Mouse (Mus musculus) gastrocnemius, postnatal 25 days (tissue): ENCODE data around the gene Gsdme. TPM values are rescaled to one million over a fixed set of nuclear protein-coding genes. Genes with fewer than 3 reads are reported as not detected.

Experiments used
- DNase-seq: peaks from one replicate; pipeline ENCODE4 v3.0.0; 2022
- total RNA-seq, 2 experiments: library from RNA; stranded (reverse); gene quantifications; 1 replicate in 1 of 2; 2 replicates in 1 of 2; pipeline ENCODE4 v1.2.3; 2021

Gene Gsdme
- total RNA-seq, 2 experiments from 2014 or later = 0.49 to 1.7 TPM

DNA sequence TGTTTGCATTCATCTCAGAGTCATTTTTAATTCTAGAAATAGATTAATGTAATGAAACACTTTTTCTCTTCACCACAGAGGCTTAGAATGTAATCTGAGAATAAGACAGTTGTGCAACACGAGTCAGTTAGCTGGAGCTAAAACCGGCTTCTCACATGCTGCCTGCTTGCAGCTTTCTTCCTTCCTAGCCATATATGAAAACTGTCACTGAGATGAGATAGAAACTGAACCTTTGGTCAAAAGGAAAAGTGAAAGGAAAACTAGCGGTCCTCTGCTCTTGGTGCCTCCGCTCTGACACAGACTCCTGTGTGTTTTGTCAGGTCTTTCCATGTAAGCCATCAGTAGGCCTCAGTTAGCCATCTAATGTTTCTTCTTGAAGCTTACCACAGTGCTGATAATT lies 75.7 kb downstream of the Gsdme start:
- DNase-seq = no peak

DNA sequence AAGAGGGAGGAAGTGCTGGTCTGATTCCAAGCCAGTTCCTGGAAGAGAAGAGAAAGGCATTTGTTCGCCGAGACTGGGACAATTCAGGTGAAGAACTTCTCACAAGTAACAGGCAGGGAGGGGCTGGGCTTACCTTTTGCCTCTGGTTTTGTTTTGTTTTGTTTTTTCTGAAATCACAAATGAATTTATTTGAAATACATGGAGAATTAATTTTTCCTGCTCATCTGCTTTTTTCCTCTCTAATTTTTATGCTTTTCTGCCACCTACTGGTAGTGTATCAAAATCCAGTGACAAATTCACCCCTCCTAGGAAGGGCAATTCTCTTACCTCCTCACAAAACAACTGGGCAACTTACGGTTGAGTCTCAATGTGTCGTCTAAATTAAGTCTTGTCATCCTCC lies 83.5 kb downstream of the Gsdme start:
- no peak for DNase-seq

DNA sequence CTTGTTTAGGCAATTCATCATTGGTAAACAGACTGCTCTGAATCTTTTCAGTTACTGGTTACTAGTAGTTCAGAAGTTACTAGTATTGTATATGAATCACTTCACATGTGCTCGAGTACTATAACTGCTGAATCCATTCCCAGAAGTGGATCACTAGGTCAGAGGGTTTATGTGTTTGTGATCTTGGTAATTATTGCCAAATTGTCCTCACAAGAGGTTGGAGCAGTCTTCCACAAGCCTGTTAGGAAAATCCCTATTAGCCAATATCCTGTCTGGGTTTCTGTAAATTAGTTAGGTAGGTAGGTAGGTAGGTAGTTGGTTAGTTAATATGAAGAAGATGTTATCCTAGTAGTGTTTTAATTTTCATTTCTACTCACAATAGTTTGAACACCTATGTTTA lies 87.9 kb downstream of the Gsdme start:
- DNase-seq = no peak

DNA sequence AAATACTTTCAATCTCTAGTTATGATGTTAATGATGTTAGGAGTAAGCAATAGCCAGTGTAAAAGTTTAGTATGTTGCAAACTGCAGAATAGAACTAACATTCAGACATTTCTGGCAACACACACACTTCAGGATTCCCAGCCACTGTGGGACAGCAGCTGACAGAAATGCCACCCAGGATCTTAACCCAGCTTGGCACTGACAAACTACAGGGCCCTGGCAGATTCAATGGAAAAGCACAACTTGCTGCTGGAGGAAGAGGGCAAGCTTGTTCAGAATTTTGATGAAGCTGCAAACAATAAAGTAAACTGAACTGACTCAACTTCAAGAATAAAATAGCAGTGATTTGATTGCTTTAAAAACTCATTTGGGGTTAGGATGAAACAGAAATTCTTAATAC lies 93.9 kb downstream of the Gsdme start:
- DNase-seq = no peak

DNA sequence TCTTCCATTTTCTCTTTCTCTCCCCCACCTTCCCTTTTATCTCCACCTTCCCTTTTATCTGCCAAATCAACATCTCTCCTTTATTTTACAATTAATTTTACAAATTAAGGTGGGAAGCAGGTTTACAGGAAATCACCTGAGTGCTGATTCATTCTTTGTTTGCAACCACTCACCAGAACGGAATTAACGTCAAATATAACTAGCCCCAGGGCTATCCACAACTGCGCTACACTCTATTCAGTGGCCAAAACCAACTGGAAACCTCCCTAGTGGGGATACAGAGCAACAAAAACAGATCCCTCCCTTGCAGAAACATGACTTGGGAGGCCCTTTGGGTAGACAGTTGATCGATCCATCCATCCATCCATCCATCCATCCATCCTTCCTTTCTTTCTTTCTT lies 94.8 kb downstream of the Gsdme start:
- DNase-seq = no peak

DNA sequence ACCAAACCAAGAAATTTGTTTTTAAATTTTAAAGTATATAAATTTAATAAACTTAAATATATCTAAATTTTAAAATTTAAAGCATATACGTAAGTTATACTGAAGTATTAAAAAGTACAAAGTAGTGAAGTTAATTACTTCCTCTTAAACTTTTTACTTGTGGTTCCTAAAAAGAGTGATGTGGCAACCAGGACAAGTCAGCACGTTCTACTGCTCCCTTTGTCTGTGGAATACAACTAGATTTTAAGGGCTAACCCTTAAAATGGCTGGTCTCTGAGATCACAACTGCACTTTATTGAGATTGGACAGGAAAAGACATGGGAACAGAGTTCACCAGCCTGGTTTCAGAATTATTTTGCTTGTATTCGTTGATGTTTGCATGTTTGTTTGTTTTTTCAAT lies 100.6 kb downstream of the Gsdme start:
- DNase-seq = no peak

DNA sequence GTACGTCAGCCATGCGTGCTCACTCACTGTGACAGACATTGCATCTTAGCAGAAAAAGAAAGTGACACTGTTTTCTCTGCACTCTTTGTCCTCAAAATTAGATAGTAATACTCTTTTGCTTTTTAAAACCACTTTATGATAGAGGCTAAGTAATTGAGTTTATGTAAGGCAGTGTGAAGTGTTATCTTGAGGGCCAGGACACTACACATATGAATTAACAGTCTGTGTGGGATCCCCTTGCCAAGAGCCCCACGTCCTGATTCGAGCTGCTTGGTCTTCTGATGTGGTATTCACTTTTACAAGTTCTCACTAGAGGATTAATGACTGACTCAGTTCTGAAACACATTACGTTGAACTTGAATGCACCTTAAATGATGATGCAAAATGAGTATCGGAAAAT lies 103.8 kb downstream of the Gsdme start:
- no peak for DNase-seq

DNA sequence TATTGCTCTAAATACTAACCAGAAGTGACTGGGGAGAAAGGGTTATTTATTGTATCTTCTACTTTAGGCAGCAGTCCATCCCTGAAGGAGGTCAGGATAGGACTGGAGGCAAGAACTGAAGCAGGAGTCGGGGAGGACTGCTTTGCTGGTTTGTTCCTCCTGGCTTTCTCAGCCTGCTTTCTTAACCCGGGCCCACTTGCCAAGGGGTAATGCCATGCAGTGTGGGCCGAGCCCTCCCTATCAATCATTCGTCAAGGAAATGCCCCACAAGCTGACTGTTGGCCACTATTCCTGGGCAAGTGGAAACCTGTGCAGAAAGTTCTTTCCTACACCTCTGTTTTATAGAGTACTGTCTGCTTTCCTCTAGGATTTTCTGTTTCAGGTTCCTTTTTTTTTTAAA lies 114.3 kb downstream of the Gsdme start:
- DNase-seq = no peak

DNA sequence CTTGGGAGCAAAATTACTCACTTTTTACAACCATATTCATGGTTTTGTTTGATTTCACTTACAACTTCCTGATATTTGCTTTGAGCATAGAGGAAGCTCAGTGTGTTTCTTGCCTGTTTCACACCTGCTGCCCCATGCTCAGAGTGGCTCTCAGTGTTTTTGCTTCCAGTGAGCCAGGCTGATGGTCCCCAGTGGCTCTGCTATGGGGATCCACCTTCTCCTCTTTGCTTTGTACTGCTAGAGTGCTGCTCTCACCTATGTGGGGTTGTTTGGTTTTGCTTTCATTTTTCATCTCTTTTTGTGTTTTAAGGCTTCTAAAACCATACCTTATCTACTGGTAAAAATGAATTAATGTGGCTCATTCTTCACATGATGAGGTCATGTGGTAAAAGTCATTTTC lies 117.5 kb downstream of the Gsdme start:
- DNase-seq = no peak

DNA sequence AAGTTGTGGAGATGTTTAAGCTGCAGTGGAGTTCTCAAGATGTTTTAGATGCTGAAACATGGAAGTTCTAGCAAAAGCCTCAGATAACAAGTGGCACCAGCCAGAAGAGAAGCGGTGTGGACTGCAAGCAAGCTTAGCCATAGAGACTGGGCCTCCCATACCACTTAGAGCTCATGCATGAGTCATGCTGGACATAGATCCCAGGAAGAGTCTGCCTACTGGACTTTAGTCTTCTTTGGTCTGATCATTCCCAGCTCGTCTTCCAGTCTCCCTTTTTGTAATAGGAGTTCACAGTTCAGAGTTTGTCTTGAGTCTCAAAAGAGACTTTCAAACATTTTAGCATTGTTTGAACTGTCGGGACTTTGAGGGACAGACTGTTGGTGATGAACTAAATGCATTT lies 124.1 kb downstream of the Gsdme start:
- no peak for DNase-seq

Other genes with a start within 250 kb of the Gsdme start
- gene Mpp6, start 153.6 kb downstream of the Gsdme start, total RNA-seq = 100 to 1,000 TPM; 124 to 127 TPM
- gene Osbpl3, start 192.3 kb upstream of the Gsdme start, total RNA-seq = 1 to 10 TPM; 3.3 to 3.6 TPM